Mouse (Mus musculus) granulocyte monocyte progenitor cell, adult 5-6 weeks (primary cell): ENCODE results near the gene Gm16223. TPM values are rescaled to one million over a fixed set of nuclear protein-coding genes. Genes with fewer than 3 reads are reported as not detected.

Experiments used
- ATAC-seq: replicated peaks from 2 replicates; pipeline ENCODE4 v1.8.0; 2016; ENCODE audit warnings: mild to moderate bottlenecking, moderate TSS enrichment, inconsistent platforms; ENCODE audit not compliant: poor library complexity, severe bottlenecking
- total RNA-seq, 2 experiments: library from RNA; stranded (forward) in 1 of 2; stranded (reverse) in 1 of 2; fragments of 200-712, 200-1000 nt in 1 of 2; fragments of >200 nt in 1 of 2; fragmentation: Nextera tagmentation in 1 of 2; gene quantifications; 2 replicates each; pipeline ENCODE4 v1.2.3; 2014 to 2017

The Gm16223 gene
- total RNA-seq, 2 experiments from 2014 or later = not detected

- ATAC-seq = no peak
Observed at GRCm38 (mm10) chr5:42211554-42212338, 144.0 kb downstream of the Gm16223 start.

- no peak for ATAC-seq
Observed at GRCm38 (mm10) chr5:42212353-42212752, 144.6 kb downstream of the Gm16223 start.

GRCm38 (mm10) chr5:42224840-42225239 is 157.1 kb downstream of the Gm16223 start:
- ATAC-seq = no peak

- ATAC-seq = no peak
Observed at GRCm38 (mm10) chr5:42228631-42229030, 160.9 kb downstream of the Gm16223 start.

- no peak for ATAC-seq
Observed at GRCm38 (mm10) chr5:42239291-42239690, 171.5 kb downstream of the Gm16223 start.

- ATAC-seq = no peak
Observed at GRCm38 (mm10) chr5:42239806-42240205, 172.0 kb downstream of the Gm16223 start.

GRCm38 (mm10) chr5:42250376-42250775 is 182.6 kb downstream of the Gm16223 start:
- no peak for ATAC-seq

Other genes starting within 250 kb of the Gm16223 start
- 21.5 and 27.4 TPM in 2 replicates for gene Bod1l, start 223.6 kb upstream of the Gm16223 start, total RNA-seq (2014; fragmentation: Nextera tagmentation)
- gene Bod1l, start 223.6 kb upstream of the Gm16223 start, total RNA-seq (2017) = 35.3 and 40.6 TPM in 2 replicates